Mouse (Mus musculus): ENCODE results near the gene Rpl18a.
"Not testable (repeated sequence)": the region's sequence is repeated elsewhere in the genome, so short reads cannot be mapped to it uniquely, and the experiment has no call there.

The Rpl18a gene

DNA sequence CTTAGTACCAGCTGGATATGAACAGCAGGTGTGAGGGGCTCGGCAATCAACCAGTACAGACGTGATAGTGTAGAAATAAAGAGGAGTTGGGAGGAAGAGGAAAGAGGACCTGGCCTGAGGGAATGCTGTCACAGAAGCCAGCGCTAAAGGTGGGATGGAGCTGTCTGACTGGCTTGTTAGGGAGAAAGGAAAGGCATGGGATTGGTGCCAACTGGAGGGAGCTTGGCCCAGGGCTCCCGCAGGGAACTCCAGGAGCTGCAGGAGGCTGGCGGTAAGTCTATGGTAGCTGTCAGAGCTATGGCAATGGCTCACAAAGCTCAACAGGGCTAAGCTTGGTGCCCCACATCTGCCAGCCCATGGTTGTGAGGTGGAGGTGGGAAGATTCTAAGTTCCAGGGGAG lies 5.0 kb upstream of the Rpl18a start:
- no peak for DNase-seq

DNA sequence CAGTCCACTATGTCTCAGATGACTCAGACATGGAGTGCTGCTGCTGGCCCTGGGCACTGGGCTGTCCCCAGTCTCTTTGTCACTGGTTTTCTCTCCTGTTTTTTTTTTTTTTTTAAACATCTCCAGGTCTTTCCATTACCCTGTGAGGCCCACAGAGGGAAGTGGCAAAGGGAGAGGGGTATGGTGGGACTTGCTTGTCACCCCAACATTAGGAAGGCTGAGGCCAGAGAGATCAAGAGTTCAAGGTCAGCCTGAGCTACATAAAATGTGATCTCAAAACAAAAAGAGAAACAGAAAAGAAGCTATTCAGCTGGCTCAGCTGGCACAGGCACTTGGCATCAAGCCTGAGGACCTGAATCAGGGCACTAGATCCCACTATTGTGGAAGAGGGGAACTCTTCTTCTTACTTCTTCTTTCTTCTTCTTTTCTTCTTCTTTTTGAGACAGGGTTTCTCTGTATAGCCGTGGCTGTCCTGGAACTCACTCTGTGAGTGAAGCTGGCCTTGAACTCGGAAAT lies 3.7 kb upstream of the Rpl18a start:
- DNase-seq, result no peak

DNA sequence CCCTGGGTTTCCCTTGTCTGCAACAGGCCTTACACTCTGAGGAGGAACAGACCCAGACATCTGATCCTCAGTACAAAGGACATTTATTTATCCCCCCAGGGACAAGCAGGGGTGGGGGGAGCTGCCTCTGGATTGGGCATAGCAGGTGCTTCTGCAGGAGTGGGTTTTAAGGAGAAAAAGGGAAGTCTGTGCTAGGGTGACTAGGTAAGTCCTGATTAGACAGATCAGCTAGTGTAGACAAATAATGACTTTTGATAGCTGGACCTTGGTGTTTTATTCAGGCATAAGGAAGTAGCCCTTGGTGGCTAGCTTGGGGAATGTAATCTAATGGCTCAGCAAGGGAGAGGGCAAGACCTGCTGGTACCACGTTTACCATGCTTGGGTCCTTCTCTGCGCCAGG lies 2.0 kb upstream of the Rpl18a start:
- no peak for DNase-seq

DNA sequence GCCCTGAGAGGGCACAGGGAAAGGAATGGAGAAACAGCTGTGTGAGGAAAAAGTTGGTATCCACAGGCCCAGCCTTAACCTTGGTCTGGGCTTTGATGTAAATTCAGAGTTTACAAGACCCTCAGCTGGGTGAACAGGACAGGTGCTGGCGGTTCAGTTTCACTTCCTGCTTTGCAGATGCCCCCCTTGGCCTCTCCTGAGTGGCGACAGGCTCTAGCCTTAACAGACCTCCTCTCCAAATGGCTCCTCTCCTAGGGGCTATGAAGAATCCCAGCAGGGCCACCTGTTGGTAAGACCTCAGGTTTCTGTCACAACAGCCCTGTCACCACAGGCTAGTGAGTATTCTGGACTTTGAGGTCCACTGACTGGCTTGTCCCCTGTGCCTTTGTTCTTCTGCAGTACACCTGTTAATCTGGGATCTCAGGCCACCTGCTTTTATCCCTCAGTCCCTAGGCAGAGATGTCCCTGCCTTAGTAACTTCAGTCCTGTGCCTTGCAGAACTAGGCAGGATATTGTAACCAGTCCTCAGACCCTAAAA lies 1.5 kb upstream of the Rpl18a start:
- peak in 1 of 2 experiments; percentile 39 for DNase-seq

DNA sequence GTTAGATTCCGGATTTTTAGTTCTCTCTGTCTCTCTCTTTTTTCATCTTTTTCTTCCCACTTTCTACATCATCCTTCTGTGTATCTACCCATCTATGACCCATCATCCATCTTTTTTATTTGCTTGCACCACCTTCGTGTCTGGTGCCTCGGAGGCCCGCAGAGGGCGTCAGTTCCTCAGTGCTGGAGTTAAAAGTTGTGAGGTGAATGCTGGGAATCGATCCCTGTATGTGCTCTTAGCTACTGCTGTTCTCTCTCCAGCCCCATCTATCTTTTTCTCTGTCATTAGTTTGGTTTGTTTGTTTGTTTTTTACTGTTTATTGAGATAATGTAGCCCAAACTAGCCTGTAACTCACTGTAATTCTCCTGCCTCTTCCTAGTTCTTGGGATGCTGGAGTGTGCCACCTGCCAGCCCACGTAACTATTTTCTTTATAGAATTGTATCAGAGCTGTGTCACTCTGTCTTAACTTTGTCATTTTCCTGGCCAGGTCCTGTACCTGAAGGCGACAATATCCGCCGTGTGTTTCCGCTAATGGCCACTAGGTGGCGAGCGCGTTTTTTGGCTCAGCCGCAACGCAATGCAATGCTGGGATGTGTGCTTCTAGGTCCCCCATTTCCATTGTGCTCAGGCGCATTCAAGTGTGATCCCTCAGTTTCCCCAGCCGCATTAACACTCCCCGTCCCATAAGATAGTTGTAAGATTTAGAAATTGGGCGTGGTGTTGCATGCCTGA lies 635 bp upstream of the Rpl18a start:
- peak; percentile 76 to 89 for DNase-seq

DNA sequence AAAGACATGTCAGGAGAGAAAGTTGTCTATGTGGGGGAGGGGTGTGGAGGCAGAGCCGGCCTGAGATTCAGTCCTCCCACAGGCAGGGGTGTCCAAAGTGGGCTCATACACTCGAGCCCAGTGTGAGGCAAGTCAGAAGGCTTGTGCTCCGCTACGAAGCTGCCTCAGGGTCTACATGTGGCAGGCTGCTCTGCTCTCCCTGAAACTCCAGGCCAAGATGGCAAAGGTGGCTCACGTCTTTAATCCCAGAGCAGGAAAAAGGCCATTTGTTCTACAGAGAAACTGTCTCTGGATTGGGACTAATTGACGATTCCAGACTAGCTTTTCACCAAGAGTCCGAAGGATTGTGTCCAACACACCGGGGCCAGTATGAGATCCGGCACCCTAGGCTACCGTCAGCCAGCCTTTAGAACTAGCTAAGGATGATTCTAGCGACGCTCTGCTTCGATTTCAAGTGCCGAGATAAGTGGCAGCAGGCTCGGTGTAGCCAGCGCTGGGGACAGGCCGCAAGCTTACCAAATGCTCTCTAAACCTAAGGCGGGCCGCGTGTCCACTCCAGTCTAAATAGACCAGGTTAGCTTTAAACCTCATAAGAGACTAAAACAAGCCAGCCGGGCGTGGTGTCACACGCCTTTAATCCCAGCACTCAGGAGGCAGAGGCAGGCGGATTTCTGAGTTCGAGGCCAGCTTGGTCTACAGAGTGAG lies 744 bp downstream of the Rpl18a start:
- DNase-seq, result no peak

DNA sequence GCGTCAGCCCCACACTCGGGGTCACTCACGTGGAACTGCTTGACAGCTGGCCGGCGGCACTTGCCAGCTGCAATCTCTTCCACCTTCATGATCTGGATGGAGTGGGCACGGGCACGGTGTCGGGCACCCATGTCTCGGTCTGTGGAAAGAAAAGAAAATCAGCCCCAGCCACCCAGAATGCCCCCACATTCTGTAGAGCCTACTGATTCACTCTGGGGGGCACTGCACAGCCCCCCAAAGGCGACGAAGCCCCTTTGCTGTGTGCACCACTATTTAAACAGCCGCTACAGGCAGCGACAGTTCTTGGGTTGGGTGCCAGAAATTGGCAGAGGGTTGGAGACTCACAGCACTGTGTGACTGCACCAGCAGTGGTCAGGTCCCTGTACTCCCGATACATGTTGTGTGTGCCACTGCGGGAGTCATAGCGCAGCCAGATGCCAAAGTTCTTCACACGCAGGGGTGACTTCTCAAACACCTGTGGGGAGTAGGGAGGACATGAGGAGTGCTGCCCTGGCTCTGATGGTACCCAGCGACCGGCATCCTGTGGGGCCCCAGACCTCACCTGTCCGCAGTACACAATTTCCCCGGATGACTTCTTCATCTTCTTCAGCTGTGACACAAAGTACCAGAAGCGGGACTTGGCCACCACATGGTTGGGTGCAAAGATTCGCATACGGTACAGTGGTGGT lies 1.5 kb downstream of the Rpl18a start:
- DNase-seq, result not testable (repeated sequence)

DNA sequence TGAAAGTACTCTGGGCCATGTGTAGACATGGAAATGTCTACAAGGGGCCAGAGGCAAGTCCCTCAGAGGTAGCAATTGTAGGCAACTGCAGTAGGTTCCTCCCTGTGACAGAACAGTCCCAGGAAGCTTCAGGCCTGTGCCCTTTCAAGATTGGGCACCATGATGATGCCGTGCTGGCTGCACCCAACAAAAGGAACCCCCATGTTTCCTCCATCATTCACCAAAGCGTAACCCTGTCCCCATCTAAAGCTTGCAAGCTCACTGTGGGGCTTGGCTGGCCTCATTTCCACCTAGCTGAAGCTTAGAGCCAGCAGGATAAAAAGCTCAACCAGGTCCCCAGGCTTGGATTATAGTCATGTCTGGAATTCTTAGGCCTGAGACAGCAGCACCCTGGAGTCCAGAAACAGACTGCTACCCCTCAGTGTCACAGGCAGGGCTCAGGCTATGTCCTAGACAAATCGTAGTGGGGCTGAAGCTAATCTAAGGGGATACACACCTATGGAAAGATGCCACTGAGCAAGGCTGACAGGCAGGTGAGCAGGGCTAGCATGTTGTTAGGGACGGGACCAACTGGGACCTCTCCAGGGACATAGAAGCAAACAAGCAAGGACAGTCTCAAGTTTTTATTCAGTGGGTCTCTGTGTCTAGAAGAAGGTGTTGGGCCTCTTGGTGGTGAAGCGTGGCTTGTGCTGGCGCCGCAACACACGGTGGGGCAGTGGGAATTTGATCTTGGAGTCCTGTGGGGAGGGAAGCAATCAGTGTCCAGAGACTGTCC lies 2.3 kb downstream of the Rpl18a start:
- no peak for DNase-seq

DNA sequence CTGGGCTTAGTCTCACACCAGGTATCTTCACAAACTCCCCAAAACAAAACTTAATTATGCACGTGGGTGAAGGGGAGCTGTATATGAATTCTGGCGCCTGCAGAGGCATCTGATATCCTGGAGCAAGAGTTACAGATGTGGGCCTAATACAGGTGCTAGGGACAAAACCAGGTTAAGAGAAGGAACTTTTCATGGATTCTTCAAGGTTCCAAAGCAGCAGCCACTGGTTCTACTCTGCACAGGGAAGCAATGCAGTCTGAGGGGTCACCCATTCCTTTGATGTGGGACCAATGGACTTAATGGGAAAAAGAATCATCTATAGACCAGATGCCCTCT lies 2.9 kb downstream of the Rpl18a start:
- no peak for DNase-seq

DNA sequence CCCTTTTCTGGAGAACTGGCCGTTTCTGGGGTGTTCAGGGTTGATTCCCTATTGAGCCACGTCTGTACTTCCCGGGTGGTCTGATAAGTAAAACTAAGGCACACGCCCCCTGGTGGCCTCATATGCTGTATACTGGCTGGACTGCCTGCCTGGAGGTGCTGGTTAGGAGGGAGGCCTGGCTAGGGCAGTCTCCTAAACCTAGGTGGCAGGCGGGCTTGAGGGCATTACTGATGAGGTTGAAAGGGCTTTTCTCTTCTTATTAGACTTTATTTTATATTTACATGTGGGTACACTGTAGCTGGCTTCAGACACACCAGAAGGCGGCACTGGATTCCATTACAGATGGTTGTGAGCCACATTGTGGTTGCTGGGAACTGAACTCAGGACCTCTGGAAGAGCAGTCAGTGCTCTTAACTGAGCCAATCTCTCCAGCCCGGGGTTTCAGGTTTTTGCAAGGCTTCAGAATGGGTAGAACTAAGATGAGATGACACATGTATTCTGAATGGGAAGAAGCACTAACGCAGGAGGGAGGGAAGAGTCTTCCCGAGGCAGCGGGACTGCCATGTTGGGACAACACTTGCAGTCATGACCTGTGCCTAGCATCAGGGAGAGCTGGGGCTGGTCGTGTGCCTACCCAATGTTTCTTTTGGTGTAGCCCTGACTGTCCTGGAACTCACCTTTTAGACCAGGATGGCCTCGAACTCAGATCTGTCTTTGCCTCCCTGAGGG lies 3.4 kb downstream of the Rpl18a start:
- peak; percentile 61 to 73 for DNase-seq

DNA sequence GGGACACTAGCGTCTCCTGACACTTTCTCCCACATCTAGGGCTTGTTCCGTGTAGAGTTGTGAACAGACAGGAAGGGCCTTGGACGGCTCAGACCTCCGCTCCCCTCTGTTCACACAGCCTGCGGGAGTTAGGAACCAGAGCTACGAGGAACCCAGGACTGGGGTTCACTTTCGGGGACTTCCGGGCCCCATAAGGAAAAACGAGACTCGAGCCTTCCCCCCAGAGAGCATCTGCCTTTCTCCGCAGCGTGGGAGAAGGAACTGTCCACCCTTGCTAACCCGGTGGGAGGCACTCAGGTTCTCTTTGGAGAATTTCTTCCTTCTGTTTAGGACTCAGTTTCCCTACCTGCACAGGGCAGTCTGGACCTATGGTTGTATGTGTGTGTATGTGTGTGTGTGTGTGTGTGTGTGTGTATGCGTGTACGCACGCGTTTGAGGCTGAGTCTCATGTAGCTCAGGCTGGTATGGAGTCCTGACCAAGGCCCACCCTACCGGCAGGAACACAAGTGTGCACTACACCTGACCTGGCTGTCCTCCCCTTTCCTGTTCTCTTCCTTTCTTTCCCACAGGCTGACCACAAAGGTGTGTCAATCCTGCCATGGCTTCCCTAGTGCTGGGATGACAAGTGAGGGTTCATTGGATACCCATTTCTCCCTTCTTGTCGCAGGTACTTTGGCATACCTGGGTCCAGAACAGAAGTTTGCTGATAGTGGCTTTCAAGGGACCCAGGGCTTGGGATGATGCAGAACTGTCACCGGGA lies 4.1 kb downstream of the Rpl18a start:
- no peak for DNase-seq

DNA sequence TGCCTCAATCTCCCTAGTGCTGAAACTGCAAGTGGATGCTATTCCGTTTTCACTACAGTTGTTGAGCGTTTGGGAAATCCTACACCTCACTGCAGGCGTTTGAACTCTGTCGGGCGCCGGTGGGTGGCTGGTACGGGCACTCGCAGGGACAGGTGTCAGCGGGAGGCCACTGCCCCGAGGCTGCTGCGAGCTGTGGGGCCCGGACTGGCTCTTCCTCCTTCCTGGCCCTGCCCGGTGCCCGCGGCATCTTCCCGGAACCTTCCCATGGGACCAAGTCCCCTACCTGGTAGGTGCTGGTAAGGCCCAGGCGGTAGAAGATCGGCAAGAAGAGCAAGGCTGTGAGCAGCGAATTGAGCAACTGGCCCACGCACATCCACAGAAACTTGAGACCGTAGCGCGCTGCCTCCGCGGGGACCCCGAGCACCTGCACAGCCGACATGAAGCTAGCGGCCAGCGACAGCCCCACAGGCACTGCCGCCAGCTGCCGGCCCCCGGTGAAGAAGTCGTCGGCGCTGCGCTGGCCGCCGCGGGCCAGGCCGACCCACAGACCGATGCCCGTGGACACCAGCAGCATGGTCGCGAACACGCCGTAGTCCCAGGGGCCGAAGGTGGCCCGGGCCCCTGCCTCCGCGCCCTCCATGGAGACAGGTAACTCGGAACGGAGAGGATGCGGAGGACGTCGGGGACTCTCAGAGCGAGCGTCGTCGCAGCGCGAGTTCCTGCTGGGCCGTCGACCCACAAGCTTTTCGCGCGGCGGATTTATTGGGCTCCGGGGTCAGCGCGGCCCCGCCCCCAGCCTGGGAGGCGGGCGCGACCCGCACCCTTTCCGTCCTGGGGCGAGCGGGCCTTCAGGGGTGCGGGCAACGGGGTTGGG lies 5.0 kb downstream of the Rpl18a start, which contains the start of gene Slc5a5:
Gene Slc5a5, minus strand, starts transcription at position 736 of the 874 bp plus-strand sequence.
- DNase-seq, result no peak

DNA sequence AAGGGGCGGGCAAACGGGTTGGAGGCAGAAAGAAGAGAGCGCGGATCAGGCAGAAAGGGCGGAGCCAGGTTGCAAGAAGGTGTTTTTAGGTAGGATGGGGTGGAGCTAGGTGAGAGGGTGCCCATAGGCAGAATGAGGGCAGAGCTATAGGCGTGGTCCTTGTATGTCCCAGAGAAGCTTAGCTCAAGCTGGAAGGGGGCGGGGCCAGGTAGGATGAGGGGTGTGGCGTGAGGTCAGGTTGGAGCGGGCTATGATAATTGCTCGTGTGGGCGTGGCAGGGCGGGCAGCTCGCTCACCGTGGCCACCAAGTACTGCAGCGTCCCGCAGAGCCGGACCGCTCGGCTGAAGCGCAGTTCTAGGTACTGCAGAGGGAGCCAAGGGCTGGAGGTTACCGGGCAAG lies 5.9 kb downstream of the Rpl18a start:
- DNase-seq, result no peak

DNA sequence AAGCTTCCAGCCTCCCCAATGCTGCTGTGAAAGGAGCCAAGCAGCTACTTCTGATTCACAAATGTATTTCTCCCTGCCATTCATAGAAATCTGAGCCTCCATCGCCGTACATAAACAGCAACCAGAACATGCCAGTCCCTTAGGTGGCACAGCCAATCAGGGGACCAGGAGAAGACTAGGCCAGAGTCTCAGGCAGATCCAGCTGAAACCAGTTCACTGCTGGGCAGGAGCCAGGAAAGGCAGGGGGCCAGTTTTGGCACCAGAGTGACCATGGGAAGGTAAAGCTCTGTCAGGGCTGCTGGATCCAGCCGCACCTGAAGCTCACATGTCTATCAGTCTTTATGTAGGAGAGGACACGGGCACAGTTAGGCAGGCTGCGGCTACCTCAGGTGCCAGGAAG lies 6.6 kb downstream of the Rpl18a start:
- no peak for DNase-seq

DNA sequence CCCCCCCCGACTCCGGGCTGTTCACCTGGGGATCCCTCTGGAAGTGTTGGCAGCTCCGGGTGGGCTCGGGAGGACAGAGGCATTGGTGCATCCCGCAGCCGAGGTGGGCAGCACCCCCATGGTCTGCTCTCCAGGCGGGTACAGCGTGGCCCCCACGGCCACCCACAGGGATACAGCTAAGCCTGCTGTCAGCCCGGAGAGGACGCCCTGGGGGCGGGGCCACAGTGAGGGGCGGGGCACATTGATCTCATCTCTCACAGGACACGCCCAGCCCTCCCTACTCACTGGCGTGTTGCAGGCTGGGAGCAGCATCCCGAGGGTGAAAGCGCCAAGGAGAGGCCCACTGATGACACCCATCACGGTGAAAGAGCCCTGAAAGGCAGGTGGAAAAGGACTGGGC lies 9.5 kb downstream of the Rpl18a start:
- DNase-seq, result no peak

DNA sequence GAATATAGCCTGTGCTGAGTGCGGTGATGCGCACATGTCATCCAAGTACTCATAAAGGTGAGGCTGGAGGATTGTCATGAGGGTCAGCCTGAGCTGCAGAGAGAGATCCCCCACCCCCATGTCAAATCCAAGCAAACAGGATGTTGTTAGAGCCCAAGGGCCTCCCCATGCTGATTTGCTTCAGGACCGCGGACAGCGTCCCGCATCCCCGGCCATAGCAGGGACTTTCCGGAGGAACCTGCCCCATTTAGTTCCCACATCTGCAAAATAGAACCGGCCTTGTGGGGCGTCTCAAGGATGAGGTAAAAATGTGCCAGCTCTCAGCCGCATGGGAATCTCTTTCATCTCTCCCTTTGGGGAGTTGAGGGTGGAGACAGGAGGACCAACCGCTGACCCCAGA lies 11.6 kb downstream of the Rpl18a start:
- peak; percentile 22 to 55 for DNase-seq

DNA sequence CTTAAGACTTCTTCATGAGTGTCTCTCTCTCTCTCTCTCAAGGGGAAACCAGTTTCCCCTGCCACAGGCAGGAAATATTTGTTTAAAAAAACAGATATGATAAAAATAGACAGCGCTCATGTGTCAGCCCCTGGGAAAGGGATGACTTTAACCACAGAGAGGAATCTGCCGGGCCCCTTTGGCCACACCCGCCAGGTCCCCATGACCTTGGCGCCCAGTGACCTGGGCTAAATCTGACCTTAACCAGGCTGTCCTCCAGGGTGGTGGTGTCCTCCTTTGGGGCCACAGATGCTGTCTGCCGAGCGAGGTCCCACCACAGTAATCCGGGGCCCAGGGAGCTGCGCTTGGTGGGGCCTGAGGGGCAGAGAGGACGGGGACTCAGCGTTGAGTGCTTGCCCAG lies 12.5 kb downstream of the Rpl18a start:
- DNase-seq, result no peak

DNA sequence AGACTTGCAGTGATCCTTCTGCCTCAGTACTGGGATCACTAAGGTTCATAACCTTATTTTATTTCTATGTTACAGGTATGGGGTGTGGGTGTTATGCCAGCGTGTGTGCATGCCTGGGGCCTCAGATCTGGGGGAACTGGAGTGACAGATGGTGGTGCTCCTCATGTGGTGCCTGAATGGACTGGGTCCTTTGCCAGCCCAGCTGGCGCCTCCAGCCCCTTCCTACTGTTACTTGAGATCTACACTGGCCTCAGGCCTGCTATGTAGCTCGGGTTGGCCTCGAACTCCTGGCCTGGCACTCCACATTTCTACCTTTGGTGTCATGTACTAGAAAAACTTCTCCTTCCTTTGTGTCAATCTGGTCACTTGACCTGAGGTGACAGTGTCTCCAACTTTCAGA lies 13.0 kb downstream of the Rpl18a start:
- DNase-seq, result no peak

DNA sequence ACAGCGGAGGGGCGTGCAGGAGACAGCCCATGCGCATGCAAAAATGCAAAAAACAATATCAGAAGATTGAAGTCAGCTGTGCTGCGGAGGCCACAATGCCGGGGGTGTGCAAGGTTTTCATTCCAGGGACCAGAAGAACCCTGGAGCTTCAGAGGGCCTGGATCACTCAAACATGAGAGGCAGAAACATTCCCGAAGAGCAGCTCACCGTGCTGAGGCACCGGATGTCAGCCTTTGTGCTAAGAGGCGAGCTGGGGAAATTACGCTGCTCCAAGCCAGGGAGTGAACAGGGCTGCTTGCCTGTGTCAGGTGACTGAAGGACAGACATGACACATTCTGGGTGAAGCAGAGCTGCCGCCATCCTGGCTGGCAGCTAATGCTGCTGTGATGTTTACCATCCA lies 16.7 kb downstream of the Rpl18a start:
- DNase-seq, result no peak

DNA sequence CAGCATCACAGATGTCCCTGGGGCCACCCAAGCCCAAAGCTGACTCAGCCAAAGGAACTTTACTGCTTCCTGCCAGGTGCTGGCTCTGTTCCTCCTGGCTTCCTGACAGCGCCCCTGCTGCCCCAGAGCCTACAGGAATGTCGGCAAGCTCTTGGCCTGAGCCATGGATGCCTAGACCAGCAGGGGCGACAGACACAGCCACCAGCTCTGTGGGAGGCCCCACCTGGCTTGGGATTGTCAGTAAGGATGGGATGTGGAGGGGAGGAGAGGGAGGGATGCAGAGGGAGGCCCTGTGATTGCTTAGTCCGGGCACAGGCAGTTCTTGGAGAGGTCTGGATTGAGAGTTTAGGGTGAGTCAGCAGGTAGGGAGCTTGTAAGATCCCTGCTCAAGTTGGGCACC lies 17.1 kb downstream of the Rpl18a start:
- no peak for DNase-seq

Measured in spleen, adult 18-20 months (tissue).